Mouse (Mus musculus): ENCODE measurements around the gene Emg1.

- TF ChIP-seq CTCF (IDR thresholded peaks at IDR 0.05; ENCODE audit: low read depth, low read length) (no peak), POLR2A (IDR thresholded peaks at IDR 0.05; ENCODE audit: insufficient read depth, low read length) (no peak), EP300 (IDR thresholded peaks at IDR 0.05; ENCODE audit: insufficient read depth, low read depth, low read length) (no peak)
These were observed 3.6 kb downstream of the Emg1 start for GRCm38 (mm10) chr6:124708289-124708889.

Data from ES-Bruce4 (cell line).